Mouse (Mus musculus) embryo, embryonic 11.5 days (tissue): Measurements from ENCODE around the gene Nhsl1.

ENCODE experiments used
- DNase-seq: peaks from one replicate; pipeline ENCODE4 v3.0.0-alpha.2; 2012; ENCODE audit warnings: low read depth, low spot score

The Nhsl1 gene

DNA sequence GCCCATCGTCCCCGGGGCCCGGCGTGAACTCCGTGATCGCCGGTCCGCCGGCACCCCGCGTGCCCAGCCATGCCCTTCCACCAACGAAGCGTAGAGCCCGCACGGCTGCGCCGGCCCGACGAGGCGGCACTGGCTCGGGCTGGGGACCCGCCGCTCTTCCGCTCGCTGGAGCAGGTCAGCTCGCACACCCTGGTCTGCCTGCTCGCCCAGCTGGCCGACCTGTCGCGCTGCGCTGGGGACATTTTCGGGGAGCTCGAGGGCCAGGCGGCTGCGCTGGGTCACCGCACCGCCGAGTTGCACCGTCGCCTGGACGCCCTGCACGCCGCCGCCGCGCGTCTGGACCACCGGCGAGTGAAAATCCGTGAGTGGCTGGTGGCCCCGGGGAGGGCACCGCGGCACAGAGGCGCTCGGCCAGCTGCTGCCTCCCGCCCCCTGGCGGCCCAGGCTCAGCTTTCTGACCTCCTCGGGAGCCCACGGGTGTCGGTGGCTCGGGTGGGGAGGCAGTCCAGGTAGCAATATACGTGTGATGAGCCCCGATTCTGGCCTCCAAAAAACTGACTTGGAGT lies at the start of gene Nhsl1:
Gene Nhsl1, plus strand, starts transcription at position 70 of the 566 bp plus-strand sequence.
- DNase-seq: peak; percentile 30

DNA sequence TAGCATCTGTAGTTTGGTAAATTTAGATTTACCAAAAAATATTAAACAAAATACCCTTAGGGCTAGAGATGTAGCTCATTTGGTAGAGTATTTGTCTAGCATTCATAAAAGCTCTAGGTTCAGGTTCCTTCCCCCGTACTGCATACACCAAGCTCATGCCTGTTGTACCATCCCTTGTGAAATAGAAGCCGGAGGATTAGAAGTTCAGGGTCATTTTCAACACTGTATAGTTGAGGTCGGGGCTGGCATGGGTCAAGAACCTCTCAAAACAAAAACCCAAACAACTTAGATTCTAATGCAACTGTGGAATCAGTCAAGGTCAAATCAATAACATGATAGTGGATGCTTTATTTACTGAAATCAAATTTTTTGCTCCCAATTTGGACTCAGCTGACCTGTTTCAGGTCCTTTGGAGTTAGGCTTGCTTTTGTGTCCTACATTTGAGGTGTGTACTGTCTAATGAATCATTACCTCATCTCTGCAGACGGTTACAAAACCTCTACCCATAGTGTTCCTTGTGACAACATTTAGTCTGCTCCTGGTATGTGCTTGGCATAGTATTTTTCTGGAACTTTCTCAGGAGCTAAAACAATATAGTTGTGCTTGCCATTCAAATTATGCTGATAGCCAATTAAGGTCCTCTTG lies 42.6 kb upstream of the Nhsl1 start:
- DNase-seq: no peak

DNA sequence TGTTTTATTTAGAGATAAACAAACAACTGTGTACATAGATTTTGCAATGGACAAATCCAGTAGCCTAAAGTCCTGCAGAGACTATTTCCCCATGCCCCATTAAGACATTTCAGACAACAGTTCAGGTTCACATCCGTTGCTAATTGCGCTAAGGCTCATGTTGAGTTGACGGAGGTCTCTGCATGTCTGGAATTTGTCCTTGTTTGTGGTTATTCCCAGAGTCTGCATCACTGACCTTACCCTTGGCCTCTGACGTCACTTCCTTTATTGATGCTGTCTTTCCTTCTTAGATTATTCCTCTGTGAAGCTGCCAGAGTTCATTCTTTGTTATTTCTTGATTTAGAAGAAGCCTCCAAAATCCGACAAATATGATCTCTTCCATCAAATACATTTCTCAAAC lies 34.8 kb upstream of the Nhsl1 start:
- no peak for DNase-seq

DNA sequence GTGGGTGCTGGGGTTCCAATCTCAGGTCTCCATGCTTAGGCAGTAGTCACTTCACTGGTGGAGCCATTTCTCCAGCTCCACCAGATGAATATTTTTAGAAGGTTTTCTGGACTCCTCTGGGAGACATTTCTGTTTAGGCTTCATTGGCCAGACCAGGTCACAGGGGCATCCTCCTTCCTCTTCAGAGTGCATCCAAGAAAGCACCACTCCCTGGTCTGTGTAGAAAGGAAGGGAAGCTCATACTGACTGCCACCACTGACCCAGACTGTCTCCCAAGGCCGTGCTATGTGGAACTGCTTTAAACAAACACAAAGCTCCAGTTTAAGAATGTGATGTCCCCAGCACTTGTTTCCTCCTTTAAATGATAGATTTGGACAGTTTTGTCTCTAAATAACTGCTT lies 29.3 kb upstream of the Nhsl1 start:
- no peak for DNase-seq

DNA sequence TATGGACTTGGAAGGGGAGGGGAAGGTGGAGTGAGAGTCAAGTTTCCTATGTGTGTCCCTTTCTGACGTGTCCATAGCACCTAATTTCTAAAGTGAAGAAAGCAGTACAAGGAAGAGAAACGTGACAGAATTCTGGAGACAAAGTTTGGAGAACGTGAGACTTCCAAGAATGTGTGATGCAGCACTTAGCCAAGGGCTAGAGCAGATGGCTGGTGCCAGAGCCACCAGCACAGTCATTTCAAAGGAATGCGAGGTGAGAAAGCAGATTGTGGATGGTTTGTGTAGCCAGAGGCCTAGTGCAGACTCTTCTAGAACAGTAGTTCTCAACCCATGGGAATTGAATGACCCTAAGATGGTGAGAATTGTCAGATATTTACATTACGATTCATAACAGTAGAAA lies 13.7 kb upstream of the Nhsl1 start:
- no peak for DNase-seq

DNA sequence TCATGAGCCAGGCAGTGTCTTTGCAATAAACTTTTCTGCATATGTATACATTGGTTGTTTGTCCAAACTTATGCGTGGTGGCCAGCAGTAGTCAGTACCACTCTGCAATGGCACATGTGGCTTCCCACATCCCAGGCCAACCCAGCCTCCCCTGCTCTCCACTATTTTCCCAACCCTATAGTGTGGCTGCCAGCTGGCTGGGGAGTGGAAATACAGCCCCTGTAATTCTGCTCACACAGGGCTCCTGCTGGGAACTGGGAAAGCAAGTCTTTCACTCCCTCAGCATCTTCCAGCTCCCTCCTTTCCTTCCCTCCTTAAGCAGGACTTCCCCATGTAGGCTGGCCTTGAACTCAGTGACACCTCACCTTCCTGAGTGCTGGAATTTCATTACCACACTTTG lies 3.7 kb upstream of the Nhsl1 start:
- no peak for DNase-seq

DNA sequence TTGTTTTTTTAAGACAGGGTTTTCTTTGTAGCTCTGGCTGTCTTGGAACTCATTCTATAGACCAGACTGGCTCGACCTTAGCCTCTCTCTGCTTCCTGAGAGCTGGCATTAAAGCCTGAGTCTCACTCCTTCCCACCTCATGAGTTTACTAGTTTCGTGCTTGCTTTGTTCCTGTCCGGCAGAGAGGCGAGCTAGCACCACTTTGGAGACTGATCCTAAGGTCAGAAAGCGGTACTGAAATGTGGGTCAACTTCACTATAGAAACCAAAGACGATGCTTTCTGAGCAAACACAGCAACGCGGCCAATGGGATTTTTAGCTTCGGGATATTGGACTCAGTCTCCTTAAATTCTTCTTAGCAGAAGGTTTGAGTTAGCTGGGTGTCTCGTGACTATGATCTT lies 1.3 kb upstream of the Nhsl1 start:
- DNase-seq: no peak

DNA sequence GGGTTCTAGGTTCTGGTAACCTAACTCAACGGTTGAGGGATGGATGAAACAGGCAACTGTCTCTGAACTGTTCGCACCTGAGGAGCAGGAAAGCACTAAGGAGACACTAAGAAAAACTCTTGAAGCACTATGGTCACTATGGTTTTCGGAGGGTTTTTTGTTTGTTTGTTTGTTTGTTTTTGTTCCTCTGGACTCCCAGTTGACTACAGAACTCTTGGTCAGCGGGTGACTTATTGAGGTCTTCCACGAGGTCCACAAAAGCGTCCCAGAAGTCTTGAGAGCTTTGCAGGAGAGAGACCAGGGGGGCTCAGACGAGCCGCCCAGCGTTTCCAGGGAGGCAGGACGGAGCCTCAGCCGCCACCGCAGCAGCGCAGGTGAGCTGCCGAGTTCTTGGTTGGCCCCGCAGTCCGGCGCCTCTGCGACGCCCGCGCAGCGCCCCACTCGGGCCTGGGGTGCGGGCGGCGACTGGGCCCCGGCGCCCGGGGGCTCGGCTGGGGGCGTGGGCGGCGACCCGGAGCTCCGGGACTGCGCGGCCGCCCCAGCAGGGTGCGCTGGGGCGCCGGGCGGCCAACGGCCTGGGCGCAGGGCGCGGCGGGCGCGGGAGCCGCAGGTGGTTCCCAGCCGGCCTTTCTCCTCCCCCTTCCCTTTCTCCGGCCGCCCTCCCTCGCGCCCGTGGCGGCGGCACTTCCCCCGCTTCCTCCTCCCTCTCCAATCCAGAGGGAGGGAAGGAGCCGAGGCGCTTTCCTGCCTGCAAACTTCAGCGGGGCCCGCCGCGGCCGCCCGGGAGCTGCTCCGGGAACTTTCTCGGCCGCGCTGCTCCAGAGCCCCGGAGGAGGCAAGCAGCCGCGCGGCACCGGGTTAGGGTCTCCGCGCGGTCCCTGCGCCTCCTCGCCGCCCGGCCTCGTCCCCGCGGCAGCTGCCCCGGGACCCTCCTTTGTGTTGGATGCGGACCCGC lies 547 bp upstream of the Nhsl1 start:
- peak; percentile 46 for DNase-seq

DNA sequence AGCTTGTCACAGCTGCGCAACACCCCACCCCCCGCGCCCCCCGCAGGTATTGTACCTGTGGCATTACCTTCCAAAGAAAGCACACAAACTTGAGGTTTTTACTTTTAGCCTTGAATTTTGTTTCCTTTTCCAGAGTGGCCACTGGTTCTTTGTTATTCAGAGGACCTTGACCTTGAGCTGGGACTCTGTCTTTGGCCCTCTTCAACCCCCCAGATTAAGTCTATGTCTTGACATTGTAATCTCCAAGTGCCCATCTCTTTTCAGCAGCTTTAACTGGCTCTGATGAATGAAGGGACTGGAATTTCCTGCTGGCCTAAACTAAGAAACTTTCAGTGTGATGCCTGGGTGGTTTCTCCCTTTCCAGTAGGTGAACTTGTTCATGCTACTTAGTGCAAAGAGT lies 906 bp downstream of the Nhsl1 start:
- DNase-seq: no peak

DNA sequence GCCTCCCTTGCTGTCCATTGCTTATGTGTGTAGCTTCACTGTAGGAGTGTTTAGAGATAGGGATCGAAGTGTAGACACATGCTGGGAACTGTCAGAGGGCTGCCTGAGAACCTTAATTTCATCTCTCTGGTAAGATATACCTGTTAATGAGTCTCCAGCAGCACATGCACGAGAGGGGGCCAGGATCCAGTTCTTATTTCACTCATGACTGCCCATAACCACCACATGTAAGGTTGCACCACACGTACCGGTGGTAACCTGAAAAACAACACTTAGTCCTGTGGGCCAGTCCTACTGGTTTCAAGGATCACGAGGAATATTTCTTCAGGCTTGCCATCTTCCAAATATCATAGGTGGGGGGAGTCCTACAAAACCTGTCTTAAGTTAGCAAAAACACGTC lies 3.1 kb downstream of the Nhsl1 start:
- no peak for DNase-seq

DNA sequence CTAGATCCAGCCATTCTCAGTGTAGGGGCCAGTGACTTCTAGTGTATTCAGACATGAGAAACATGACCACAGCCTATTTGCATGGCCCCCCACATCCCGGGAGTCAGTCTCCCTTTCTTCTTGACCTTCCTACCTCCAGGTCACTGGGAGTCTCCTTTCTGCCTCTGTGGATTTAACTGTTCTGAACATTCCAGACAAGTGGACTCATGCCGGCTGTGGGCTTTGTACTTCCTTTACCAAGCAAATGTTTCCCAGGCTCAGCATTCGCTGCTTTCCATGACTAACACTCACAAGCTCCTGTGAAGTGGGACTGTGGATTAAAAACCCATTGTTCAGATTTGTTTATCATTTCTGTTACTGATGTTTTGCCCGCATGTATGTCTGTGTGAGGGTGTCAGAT lies 4.9 kb downstream of the Nhsl1 start:
- no peak for DNase-seq

DNA sequence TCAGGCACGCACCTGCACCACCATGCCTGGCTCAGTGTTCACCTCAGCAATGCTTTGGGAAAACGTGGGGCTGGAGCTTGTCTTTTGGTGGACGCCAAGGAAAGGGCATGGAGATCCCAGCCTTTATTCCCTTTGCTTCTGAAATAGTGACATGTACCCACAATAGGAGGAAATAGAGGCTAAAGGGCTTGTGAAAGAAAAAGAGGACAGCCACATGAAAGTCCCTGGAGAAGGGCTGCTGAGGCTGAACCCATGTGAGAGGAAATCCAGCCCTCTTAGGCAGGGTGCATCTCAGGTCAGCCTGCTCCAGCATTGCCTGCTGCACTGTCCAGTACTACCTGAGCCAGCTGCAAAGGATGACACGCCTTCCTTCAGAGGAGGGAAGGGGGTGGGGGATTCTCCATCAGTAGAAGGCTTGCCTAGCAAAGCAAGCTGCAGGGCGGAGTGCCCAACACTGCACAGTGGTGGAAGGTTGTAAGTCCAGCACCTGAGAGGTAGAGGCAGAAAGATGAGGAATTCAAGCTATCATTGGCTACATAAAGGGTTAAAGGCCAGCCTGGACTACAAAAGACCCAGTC lies 9.6 kb downstream of the Nhsl1 start:
- DNase-seq: no peak

DNA sequence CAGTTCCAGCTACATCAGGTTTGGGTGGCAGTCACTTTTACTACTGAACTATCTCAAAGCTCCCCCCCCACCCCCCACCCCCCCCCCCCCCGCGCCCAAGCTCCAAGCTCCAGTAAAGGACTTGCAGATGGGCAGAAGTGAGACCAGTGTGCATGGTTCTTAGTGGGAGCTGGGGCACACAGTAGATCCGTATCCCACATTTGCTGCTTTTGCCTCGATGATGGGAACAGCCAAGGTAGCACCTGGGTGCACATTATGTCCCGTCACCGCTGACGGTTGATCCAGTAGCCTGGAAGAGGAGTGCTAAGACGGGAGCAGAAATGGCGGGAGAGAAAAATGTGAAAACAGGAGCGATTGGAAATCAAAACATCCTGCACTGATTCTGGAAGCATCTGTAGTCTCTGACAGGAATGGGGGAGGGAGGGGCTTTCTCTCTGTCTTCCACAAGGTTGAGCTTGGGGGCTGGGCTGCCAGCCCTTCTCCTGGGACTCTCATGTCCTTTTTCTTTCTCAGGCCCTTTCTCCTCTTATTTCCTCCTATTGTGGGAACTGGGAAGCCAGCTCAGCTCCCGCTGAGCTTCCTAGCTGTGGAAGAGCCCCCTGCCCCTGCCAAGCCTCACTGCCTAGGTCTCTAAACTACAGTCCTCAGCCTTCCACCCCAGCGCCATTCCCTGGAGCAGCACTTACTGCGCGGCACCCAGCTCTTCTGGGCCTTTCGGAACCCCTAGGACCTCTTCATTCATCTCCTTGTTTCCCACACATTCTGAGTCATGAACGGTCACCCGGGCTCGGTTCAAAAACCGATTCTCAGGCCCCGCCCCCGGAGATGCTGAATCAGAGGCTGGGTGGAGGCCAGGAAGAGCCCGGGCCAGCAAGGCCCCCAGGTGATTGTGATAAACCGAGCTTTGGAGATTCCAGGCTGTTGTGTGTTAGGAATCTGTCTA lies 10.6 kb downstream of the Nhsl1 start:
- no peak for DNase-seq

DNA sequence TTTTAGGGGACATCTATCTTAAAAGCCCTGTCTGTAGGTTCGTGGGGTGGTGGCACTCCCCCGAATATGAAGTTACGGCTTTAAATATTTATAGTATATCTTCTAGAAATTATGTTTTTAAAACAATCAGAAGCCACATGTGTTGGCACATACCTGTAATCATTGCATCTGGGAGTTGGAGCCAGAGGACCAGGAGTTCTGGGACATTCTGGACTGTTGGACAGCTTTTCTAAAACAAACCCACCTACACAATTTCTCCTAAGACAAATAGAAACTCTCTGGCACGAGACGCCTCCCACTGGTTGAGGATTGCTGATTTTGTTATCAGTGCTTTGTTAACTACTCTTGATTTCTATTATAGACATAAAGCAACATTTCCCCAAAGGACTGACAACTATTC lies 11.7 kb downstream of the Nhsl1 start:
- no peak for DNase-seq

DNA sequence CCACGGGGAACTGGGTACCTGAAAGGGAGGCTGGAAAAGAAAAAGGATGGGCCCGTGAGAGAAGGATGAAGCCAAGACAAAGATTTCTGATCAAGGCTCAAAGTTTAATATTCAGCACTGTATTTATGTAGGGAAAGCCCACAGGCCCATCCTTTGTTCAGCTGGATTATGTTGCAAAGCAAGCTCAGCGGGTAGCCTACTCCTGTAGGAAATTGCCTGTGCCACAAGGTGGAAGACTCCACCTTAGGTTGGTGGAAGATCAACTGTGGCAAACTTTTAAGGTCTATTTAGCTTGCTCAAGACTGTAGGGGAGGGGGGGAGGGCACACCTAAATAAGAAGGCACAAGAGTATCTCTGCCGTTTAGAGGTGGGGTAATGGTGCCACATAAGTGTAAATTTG lies 14.8 kb downstream of the Nhsl1 start:
- DNase-seq: no peak

DNA sequence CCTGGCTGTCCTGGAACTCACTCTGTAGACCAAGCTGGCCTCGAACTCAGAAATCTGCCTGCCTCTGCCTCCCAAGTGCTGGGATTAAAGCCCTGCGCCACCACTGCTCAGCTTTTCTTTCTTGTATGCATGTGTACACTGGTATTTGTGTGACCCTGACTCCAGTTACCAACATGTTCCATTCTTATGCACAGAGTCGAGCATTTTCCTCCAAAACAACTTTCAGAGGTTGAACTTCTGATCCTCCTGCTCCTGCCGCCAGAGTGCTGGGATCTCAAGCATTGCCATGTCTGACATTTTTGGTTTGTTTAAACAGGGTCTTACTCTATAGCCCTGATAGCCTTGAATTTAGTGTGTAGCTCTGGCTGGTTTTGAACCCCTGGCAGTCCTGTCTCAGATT lies 15.4 kb downstream of the Nhsl1 start:
- no peak for DNase-seq

DNA sequence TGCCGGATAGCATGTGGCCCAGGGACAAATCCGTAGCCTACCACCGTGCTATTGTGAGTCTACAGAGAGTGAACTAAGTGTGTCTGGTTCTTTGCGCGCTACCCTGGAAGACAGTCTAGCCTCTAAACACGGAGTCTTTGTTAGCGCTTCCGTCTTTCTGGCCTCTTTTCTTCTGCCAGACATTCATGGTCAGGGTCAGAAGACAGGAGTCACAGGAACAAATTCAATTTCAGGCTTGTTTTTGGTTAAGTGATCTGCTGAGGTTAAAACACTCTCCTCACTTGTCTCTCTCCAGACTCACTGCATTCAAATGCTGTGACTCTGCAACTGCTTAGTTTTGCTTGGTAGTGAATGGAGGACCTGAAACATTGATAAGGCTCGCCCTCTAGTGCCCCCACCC lies 15.9 kb downstream of the Nhsl1 start:
- no peak for DNase-seq

DNA sequence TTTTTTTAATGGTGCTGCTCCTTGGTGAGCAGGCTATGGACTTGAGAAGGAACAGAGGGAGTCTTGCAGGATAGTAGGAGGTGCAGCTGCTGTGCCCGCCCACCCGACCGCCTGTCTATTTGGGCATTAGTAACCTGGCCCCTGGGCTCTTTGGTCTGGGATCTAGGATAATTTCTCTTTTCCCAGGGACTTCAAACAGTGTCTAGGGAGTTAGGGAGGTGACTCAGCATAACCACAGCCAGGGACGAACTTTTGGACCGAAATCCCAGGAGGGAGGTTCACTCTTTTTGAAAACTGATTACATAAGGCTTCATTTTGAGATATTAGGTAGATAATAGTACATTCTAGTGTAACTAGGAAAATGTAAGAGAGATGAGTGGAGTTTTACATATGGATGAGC lies 18.9 kb downstream of the Nhsl1 start:
- no peak for DNase-seq

DNA sequence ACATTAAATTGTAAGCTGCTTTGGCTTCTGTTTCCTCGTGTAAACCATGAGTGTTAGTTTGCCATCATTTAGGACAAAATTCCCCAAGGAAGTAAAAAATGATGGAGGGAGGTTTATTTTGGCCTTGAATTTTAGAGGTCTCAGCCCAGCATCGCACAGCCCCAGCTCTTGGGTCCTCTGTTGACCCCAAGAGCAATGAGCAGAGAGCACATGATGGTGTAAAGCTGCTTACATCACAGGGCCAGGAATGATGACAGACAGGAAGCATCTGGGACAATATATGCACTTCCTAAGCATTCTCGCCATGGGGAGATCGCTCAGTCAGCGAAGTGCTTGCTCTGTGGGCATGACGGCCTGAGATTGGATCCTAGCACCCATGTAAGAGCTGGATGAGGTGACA lies 20.6 kb downstream of the Nhsl1 start:
- DNase-seq: no peak

DNA sequence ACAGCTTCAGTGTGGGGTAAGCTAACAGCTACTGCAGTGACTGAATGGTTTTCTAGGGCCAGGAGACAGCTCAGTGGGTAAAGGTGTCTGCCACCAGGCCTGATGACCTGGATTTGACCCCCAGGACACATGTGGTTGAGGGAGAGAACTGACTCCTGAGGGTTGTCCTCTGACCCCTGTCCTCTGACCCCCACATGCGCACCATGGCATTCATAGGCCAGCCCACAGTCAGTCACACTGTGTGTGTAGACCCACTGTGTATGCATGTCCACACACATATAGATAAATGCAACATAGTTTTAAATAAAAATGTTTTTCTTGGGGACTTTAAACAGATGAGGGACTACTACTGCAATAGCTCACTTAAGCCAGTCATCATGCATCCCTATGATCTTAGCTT lies 22.1 kb downstream of the Nhsl1 start:
- DNase-seq: no peak

DNA sequence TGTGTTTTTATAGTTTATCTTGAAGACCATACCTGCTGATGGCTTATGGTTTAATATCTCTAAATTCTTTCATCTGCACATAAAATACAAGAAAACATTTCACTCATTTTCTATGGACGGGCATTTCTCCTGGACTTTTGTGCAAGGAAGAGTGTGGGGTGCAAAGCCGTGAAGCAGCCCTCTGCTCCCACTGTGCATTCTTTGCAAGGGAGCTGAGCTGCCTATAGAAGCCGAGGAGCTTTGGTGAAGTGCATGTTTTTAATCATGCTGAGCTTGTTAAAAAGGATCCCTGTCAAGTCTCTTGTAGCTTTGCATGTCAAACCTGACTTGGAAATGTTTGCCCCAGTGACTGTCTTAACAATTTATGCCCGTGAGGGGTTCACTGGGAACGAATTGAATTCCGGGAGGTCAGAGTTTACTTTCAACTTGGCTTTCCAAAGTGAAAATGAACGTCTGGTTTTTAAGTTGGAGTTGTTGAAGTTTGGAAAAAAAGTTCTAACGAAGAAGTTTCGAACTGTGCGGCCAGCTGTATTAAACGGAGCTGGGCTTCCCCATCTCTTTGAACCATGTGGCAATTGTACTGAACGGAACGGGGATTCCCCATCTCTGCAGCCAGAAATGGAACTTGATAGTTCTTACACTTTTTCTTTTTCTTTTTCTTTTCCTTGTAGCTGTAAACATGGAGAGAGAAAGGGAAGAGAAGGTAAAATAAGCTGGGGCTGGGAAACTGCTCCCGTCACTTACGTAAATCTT lies 22.8 kb downstream of the Nhsl1 start:
- no peak for DNase-seq
